Mouse (Mus musculus) macrophage (primary cell): ENCODE results near the gene Aplp1. TPM values are rescaled to one million over a fixed set of nuclear protein-coding genes. Genes with fewer than 3 reads are reported as not detected.
"Not testable (repeated sequence)": the region's sequence is repeated elsewhere in the genome, so short reads cannot be mapped to it uniquely, and the experiment has no call there.

Experiments
- H3K27ac ChIP-seq: fragments of 350-480 bp; formaldehyde crosslinking; 2 replicates; pipeline ENCODE4 v1.9.0; 2021
- H3K36me3 ChIP-seq: fragments of 350-480 bp; formaldehyde crosslinking; 2 replicates; pipeline ENCODE4 v1.9.0; 2021; ENCODE audit errors: inconsistent target
- H3K4me3 ChIP-seq: fragments of 350-480 bp; formaldehyde crosslinking; 2 replicates; pipeline ENCODE4 v1.9.0; 2021; ENCODE audit errors: inconsistent target
- H3K79me2 ChIP-seq: fragments of 350-480 bp; formaldehyde crosslinking; 2 replicates; pipeline ENCODE4 v1.9.0; 2021; ENCODE audit errors: inconsistent target
- whole genome bisulfite sequencing: methylation state at CpG from one replicate; pipeline ENCODE4 v1.1.7; 2026; ENCODE audit warnings: inconsistent platforms; ENCODE audit not compliant: missing documents; 5-methylcytosine and 5-hydroxymethylcytosine counted together
- polyA plus RNA-seq: library from polyadenylated mRNA; stranded (reverse); fragments of 250-400 nt; gene quantifications from 3 replicates; pipeline ENCODE4 v1.2.4, GENCODE M21; 2018; ENCODE audit warnings: inconsistent platforms
- total RNA-seq, 78 experiments: library from RNA; depleted of rRNA; stranded (reverse); fragments of 250-400 nt; gene quantifications; 1 replicate in 9 of 78; 2 replicates in 24 of 78; 3 replicates in 43 of 78; 4 replicates in 2 of 78; pipeline ENCODE4 v1.2.4; 2018; ENCODE audit warnings: inconsistent platforms in 56 of 78

The Aplp1 gene
- 1 to 10 TPM in 1 of 26 experiments, under 1 TPM in 4, not detected in 21; 0.37 to 3.7 (median 0.51) TPM for total RNA-seq (2018; cell fraction: chromatin; rRNA removed)
- total RNA-seq (2018; cell fraction: cytosol; rRNA removed): 1 to 10 TPM in 1 of 26 experiments, under 1 TPM in 25; 0.24 to 1.0 (median 0.57) TPM
- total RNA-seq (2018; cell fraction: nucleus; rRNA removed): 1 to 10 TPM in 8 of 26 experiments, under 1 TPM in 16, not detected in 2; 0.42 to 1.8 (median 0.87) TPM
- polyA plus RNA-seq: 0.67 to 1.3 TPM (median 0.75 TPM) in 3 replicates

GRCm38 (mm10) chr7:30444971-30445751 lies at the start of gene Aplp1:
Gene Aplp1, minus strand, starts transcription at chr7:30445535.
- no peak within 1 kb of the TSS for H3K4me3 ChIP-seq
- H3K27ac ChIP-seq: no peak within 1 kb of the TSS
- H3K36me3 ChIP-seq: no peaks in the 10 kb centered on the region
- H3K79me2 ChIP-seq: no peaks in the 10 kb centered on the region
- WGBS: 4% methylated on average over 53 of the region's 72 CpGs

- Histone ChIP-seq H3K79me2 (no peaks in the 10 kb centered on the region), H3K36me3 (no peaks in the 10 kb centered on the region), H3K27ac (no peak within 1 kb of the TSS), H3K4me3 (no peak within 1 kb of the TSS)
- 56% methylated on average over 11 of the region's 11 CpGs for WGBS
Measured at GRCm38 (mm10) chr7:30493401-30493931, 48.1 kb upstream of the Aplp1 start, which contains the start of gene Prodh2. Gene Prodh2, plus strand, starts transcription at chr7:30493622.

GRCm38 (mm10) chr7:30492765-30493164 lies 47.4 kb upstream of the Aplp1 start:
- Histone ChIP-seq H3K36me3 (no peaks in the 10 kb centered on the region), H3K4me3 (no peak overlapping the region), H3K79me2 (no peaks in the 10 kb centered on the region), H3K27ac (no peak overlapping the region)
- 19% methylated on average over 4 of the region's 4 CpGs for WGBS

GRCm38 (mm10) chr7:30490957-30491307 lies 45.6 kb upstream of the Aplp1 start:
- WGBS: 38% methylated on average over 6 of the region's 6 CpGs
- H3K4me3 ChIP-seq: no peak overlapping the region

GRCm38 (mm10) chr7:30490251-30490956 lies 45.1 kb upstream of the Aplp1 start:
- no peak overlapping the region for H3K27ac ChIP-seq
- no peaks in the 10 kb centered on the region for H3K79me2 ChIP-seq
- no peaks in the 10 kb centered on the region for H3K36me3 ChIP-seq
- 35% methylated on average over 16 of the region's 16 CpGs for WGBS
- no peak overlapping the region for H3K4me3 ChIP-seq

More at GRCm38 (mm10) chr7:30490957-30491307, 45.6 kb upstream of the Aplp1 start:
- no peak overlapping the region for H3K27ac ChIP-seq
- H3K79me2 ChIP-seq: no peaks in the 10 kb centered on the region
- H3K36me3 ChIP-seq: no peaks in the 10 kb centered on the region

- no peak overlapping the region for H3K4me3 ChIP-seq
- 13% methylated on average over 8 of the region's 8 CpGs for WGBS
- H3K36me3 ChIP-seq: no peaks in the 10 kb centered on the region
- H3K79me2 ChIP-seq: no peaks in the 10 kb centered on the region
- no peak overlapping the region for H3K27ac ChIP-seq
Measured at GRCm38 (mm10) chr7:30484250-30484649, 38.9 kb upstream of the Aplp1 start.

GRCm38 (mm10) chr7:30477415-30478381 lies 32.4 kb upstream of the Aplp1 start:
- Histone ChIP-seq H3K4me3 (no peak overlapping the region), H3K79me2 (no peaks in the 10 kb centered on the region), H3K36me3 (no peaks in the 10 kb centered on the region), H3K27ac (no peak overlapping the region)
- WGBS: 46% methylated on average over 11 of the region's 32 CpGs

GRCm38 (mm10) chr7:30476136-30476535 lies 30.8 kb upstream of the Aplp1 start:
- not testable (repeated sequence) for H3K27ac ChIP-seq, H3K36me3 ChIP-seq, H3K4me3 ChIP-seq, H3K79me2 ChIP-seq
- WGBS: 85% methylated on average over 7 of the region's 7 CpGs

- no peaks in the 10 kb centered on the region for H3K36me3 ChIP-seq
- no peak overlapping the region for H3K4me3 ChIP-seq
- 64% methylated on average over 4 of the region's 4 CpGs for WGBS
- H3K27ac ChIP-seq: no peak overlapping the region
- no peaks in the 10 kb centered on the region for H3K79me2 ChIP-seq
Measured at GRCm38 (mm10) chr7:30474999-30475398, 29.7 kb upstream of the Aplp1 start.

- no peak overlapping the region for H3K4me3 ChIP-seq
- H3K79me2 ChIP-seq: no peaks in the 10 kb centered on the region
- H3K27ac ChIP-seq: no peak overlapping the region
- H3K36me3 ChIP-seq: no peaks in the 10 kb centered on the region
- WGBS: 26% methylated on average over 3 of the region's 5 CpGs
Measured at GRCm38 (mm10) chr7:30472411-30472810, 27.1 kb upstream of the Aplp1 start.

GRCm38 (mm10) chr7:30464816-30465300 lies 19.5 kb upstream of the Aplp1 start:
- 19% methylated on average over 5 of the region's 6 CpGs for WGBS
- H3K79me2 ChIP-seq: no peaks in the 10 kb centered on the region

GRCm38 (mm10) chr7:30463996-30464395 lies 18.7 kb upstream of the Aplp1 start:
- Histone ChIP-seq H3K4me3 (no peak overlapping the region), H3K27ac (no peak overlapping the region), H3K36me3 (no peaks in the 10 kb centered on the region), H3K79me2 (no peaks in the 10 kb centered on the region)
- 50% methylated on average over 4 of the region's 4 CpGs for WGBS

More at GRCm38 (mm10) chr7:30464816-30465300, 19.5 kb upstream of the Aplp1 start:
- Histone ChIP-seq H3K36me3 (no peaks in the 10 kb centered on the region), H3K27ac (no peak overlapping the region), H3K4me3 (no peak overlapping the region)

- H3K4me3 ChIP-seq: no peak overlapping the region
- H3K36me3 ChIP-seq: no peaks in the 10 kb centered on the region
- 40% methylated on average over 6 of the region's 7 CpGs for WGBS
- no peak overlapping the region for H3K27ac ChIP-seq
- no peaks in the 10 kb centered on the region for H3K79me2 ChIP-seq
Measured at GRCm38 (mm10) chr7:30463568-30463967, 18.2 kb upstream of the Aplp1 start.

GRCm38 (mm10) chr7:30459484-30459883 lies 14.1 kb upstream of the Aplp1 start:
- no peaks in the 10 kb centered on the region for H3K36me3 ChIP-seq
- 36% methylated on average over 5 of the region's 6 CpGs for WGBS
- H3K27ac ChIP-seq: no peak overlapping the region
- H3K4me3 ChIP-seq: no peak overlapping the region
- H3K79me2 ChIP-seq: no peaks in the 10 kb centered on the region
